Mouse (Mus musculus): Measurements from ENCODE around the gene BC024978. TPM values are rescaled to one million over a fixed set of nuclear protein-coding genes. Genes with fewer than 3 reads are reported as not detected.

Gene BC024978
- total RNA-seq (2021), result 10 to 100 TPM; 16.1 to 18.1 TPM
- long read RNA-seq, experiment 1, partial matches to known transcripts, result 0 of 2 reads
- long read RNA-seq, experiment 1, other reads (novel, unspliced or antisense), result 2 of 2 reads
- long read RNA-seq, experiment 2, partial matches to known transcripts, result 0 of 5 reads
- long read RNA-seq, experiment 2, other reads (novel, unspliced or antisense), result 5 of 5 reads

DNA sequence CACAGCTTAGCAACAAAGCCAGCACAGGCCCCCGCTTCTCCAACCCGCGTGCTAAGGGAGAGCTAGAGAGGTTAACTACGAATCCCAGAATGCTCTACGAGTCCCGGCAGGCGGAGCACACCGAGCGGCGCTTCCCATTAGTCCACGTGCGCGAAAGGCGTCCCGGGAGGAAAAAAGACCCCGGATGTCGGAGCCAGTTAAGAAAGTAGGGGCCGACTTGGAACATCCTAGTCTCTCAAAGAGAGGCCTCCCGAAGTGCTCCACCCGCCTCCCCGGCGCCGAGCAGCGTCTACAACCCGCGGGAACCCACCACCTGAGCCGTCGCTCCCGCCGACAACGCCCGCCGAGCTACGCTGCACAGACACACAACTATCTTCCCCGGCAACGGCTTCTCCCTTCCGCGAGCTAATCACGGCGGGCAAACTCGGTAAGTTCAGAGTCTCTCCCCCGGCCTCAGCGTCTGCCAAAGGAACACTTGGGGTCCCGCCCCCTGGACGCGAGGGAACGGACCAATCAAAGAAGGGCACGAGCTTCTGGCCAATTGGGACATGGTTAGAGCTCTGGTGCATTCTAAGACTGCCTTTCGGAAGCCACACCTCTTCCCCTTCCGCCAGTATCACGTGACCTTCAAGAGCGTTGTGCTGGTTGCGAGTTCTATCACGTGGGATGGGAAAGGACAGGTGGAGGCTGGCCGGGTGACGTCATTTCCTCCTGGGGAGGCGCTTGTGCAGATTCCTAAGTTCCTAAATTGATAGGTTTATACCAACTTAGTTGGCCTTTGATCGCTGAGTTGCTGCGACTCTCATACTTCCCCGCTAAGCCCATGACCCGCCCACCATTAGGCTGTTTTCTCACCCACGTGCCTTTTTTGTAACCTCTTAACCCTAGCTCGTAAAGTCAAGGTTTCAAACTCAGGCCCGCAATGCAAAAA, at the start of gene BC024978, which contains the start of gene Snrpa:
Gene BC024978 (plus strand): TSS at position 101 of the 931 bp plus-strand sequence.
Gene Snrpa (minus strand): TSS at position 591 of the 931 bp plus-strand sequence.
- peak; percentile 95 for DNase-seq

- no peak for DNase-seq
Observed at GRCm38 (mm10) chr7:27153205-27153764, 42.3 kb upstream of the BC024978 start, which contains the start of gene Cyp2t4. Gene Cyp2t4, plus strand, starts transcription at chr7:27153714.

DNA sequence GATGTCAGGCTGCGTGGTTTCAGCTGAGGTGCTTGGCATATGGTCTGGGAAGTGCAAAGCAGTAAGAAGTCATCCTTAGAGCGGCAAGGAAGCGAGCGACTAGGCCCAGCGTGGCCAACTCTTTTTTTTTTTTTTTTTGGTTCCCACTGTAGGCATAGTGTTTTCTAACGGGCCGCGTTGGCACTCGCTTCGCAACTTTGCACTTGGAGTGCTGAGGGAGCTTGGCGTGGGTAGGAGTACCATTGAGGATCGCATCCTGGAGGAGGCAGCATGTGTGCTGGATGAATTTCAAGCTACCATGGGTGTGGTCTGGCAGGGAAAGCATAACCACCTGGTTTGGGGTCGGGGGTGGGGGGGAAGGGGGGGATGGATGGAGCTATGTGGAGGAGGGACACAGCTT, 39.6 kb upstream of the BC024978 start:
- no peak for DNase-seq

- DNase-seq, result peak; percentile 10
Observed at GRCm38 (mm10) chr7:27158171-27158570, 37.4 kb upstream of the BC024978 start.

DNA sequence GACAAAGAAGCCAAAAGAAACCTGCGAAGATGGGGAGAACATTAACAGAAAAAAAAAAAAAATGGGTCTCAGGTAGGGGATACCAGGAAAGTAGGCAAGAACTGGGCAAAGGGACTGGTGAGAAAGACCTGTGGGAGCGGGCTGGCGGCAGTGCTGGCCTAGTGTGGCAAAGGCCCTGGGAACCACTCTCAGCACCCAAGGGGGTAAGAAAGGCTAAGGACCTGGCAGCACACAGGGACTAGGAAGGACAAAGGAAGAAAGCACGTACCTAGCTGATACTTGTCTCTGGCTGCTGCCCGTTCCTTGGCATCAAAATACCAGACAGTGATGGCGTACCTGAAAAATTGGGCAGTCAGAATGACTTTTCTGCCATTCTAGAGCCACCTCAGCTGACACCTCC, 36.3 kb upstream of the BC024978 start:
- peak; percentile 46 for DNase-seq

DNA sequence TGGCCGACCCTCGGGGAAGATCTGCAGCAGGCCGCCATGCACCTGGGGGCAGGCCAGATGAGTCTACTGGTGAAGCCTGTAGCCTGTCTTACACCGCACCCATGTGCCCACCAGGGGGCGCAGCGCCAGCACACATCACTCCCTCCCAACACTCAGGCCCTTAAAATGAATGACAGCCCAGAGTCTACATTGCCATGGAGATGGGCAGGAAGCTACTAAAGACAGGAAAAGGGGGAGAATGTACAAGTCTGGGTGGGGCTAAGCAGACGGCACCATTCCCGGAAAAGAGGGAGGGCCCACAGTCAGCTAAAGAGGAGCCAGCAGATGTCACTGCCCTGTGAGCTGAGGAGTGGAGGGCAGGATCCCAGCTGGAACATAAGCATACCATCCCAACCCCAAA, 35.7 kb upstream of the BC024978 start:
- peak; percentile 90 for DNase-seq

- DNase-seq, result no peak
Observed at GRCm38 (mm10) chr7:27160921-27161320, 34.7 kb upstream of the BC024978 start.

GRCm38 (mm10) chr7:27161744-27162143, 33.8 kb upstream of the BC024978 start:
- DNase-seq, result no peak

GRCm38 (mm10) chr7:27162780-27163449, 32.7 kb upstream of the BC024978 start:
- DNase-seq, result no peak

DNA sequence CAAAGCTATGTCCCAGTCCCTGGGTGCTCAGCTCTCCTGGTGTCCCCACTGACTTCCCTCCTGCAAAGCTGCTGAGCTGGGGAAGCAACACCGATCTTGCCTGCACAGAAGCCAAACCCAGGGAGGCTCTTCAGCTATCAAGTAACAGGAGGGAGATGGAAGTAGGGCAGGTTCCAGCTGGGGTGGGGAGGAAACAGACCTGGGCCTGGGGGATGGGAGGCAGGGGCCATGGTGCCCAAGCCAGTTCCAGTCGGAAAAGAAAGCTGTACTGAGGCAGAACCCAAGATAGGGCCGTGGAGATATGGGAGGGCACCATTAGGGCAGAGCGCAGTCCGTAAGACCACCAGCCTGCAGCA, 32.2 kb upstream of the BC024978 start:
- no peak for DNase-seq

DNA sequence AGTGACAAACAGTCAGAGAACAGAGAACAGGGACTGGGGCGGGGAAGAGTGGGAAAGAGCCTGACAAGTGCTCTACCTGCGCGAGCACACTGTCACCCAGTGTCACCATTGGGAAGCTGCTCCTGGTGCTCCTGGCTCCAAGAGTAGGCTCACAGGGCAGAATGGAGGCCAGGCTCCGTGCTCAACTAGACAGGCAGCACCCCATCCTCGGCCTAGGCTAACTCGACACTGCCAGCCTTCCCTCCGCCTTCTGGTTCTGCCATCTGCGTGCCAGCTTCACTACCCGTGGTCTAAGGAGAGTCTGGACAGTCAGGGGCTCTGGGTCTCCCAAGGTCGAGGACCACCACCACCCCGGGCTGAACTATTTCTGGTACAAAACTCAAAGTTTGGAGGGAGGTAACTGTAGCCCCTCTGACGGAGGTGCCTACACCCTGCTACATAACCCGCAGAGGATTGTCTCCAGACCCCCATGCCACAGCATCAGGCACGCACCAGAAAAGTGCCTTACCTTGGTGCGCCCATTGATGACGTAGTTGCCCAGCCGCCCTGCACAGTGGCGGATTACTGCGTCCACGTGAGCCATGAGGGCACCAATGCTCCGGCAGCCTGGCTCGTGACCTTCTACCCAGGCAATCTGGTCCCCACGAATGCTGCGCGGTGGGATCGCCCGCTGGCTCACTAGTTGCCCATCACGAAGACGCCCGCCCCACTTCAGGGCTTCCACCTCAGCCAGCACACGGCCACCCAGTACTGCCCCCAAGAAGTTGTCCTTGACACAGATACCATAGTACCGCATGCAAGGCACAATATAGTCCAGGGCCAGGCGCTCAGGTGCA, 31.3 kb upstream of the BC024978 start:
- DNase-seq, result no peak

GRCm38 (mm10) chr7:27165007-27165655, 30.4 kb upstream of the BC024978 start:
- peak; percentile 83 for DNase-seq

DNA sequence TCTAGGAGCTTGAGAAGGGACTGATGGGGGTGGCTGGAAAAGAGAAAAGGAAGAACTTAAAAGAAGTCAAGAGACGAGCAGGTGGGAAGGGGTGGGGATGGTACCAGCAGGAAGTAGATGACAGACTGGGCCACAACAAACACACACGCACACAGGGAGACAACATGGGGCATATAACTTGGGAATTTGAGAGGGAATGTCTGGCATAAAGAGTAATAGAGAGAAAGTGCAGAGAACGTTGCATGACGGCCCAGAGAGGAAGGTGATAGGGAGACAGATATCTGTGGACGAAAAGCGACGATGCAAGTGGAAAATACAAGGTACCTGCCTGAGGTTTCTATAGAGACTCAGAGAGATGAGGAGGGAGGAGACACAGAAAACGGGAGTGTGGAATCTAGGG, 29.9 kb upstream of the BC024978 start:
- DNase-seq, result no peak

- peak; percentile 94 for DNase-seq
Observed at GRCm38 (mm10) chr7:27166229-27166613, 29.4 kb upstream of the BC024978 start.

GRCm38 (mm10) chr7:27166614-27167474, 28.7 kb upstream of the BC024978 start, which contains the start of gene Egln2:
Gene Egln2, minus strand, starts transcription at chr7:27166802.
- peak; percentile 97 for DNase-seq

- no peak for DNase-seq
Observed at GRCm38 (mm10) chr7:27167475-27168094, 28.0 kb upstream of the BC024978 start.

GRCm38 (mm10) chr7:27168371-27168770, 27.2 kb upstream of the BC024978 start:
- no peak for DNase-seq

DNA sequence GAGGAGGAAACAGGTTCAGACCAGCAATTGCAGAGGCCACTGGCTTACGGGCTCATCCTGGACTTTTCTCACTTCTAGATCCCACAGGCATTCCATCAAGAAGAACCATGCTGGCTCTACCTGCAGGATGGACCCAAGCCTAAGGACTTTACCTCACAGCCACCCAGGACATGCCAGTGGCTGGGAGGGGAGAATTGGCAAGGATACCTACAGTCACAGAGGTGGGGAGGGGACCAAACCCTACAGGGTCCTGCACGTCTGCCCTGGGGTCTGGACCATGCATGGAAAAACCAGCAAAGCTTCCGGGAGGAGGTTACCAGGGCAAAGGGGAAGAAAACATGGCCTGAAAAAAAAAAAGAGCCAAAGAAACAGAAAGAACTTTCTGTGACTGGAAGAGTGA, 24.6 kb upstream of the BC024978 start:
- DNase-seq, result no peak

DNA sequence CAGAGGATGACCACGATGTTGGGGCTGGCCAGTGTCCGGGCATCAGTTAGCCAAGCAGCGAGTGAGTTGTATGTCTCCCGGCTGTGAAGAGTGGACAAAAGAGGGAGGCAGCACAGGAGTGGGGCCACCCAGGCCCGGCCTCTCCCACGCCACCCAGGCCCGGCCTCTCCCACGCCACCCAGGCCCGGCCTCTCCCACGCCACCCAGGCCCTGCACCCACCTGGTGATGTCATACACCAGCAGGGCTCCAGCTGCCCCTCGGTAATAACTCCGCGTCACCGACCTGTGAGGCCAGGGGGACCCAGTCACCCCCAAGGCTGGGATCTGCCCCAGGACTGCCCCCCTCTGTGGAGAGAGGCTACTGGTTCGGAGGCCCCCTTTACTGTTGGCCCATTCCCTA, 21.1 kb upstream of the BC024978 start:
- DNase-seq, result no peak

GRCm38 (mm10) chr7:27174896-27175295, 20.7 kb upstream of the BC024978 start:
- no peak for DNase-seq

Measured in adrenal gland, postnatal 10 days (tissue).